Mouse (Mus musculus): Measurements from ENCODE around the gene Best3. TPM values are rescaled to one million over a fixed set of nuclear protein-coding genes. Genes with fewer than 3 reads are reported as not detected.
A peak's percentile ranks its signal among the peaks of the same experiment; 100 is the strongest.

Gene Best3
- total RNA-seq, 2 experiments from 2014 or later = 0.16 TPM; not detected in 1

GRCm38 (mm10) chr10:116977455-116977854 is 8.7 kb upstream of the Best3 start:
- intact Hi-C loops (cut with DNase I) = no loop called here
- no peak for DNase-seq

- intact Hi-C loops (cut with DNase I) = no loop called here
- DNase-seq = no peak
Measured at GRCm38 (mm10) chr10:116977858-116978257, 8.3 kb upstream of the Best3 start.

- intact Hi-C loops (cut with DNase I) = no loop called here
- DNase-seq = peak; percentile 23
Measured at GRCm38 (mm10) chr10:116978841-116979240, 7.3 kb upstream of the Best3 start.

- no peak for DNase-seq
- intact Hi-C loops (cut with DNase I) = no loop called here
Measured at GRCm38 (mm10) chr10:116980273-116980672, 5.8 kb upstream of the Best3 start.

- peak; percentile 27 for DNase-seq
- intact Hi-C loops (cut with DNase I) = no loop called here
Measured at GRCm38 (mm10) chr10:116980888-116981287, 5.2 kb upstream of the Best3 start.

- no peak for DNase-seq
- intact Hi-C loops (cut with DNase I) = no loop called here
Measured at GRCm38 (mm10) chr10:116982526-116982925, 3.6 kb upstream of the Best3 start.

GRCm38 (mm10) chr10:116984836-116985235 is 1.3 kb upstream of the Best3 start:
- no peak for DNase-seq
- intact Hi-C loops (cut with DNase I) = no loop called here

GRCm38 (mm10) chr10:116993971-116994370 is 7.9 kb downstream of the Best3 start:
- DNase-seq = no peak
- intact Hi-C loops (cut with DNase I) = no loop called here

- no peak for DNase-seq
- intact Hi-C loops (cut with DNase I) = no loop called here
Measured at GRCm38 (mm10) chr10:116995162-116995561, 9.0 kb downstream of the Best3 start.

- DNase-seq = no peak
- intact Hi-C loops (cut with DNase I) = no loop called here
Measured at GRCm38 (mm10) chr10:116995584-116996235, 9.6 kb downstream of the Best3 start.

GRCm38 (mm10) chr10:116996236-116996600 is 10.1 kb downstream of the Best3 start:
- intact Hi-C loops (cut with DNase I) = no loop called here
- no peak for DNase-seq

- intact Hi-C loops (cut with DNase I) = no loop called here
- no peak for DNase-seq
Measured at GRCm38 (mm10) chr10:116998716-116999455, 12.8 kb downstream of the Best3 start.

- intact Hi-C loops (cut with DNase I) = no loop called here
- DNase-seq = no peak
Measured at GRCm38 (mm10) chr10:117000975-117001374, 14.9 kb downstream of the Best3 start.

GRCm38 (mm10) chr10:117004695-117005094 is 18.6 kb downstream of the Best3 start:
- DNase-seq = no peak
- intact Hi-C loops (cut with DNase I) = no loop called here

- intact Hi-C loops (cut with DNase I) = no loop called here
- DNase-seq = no peak
Measured at GRCm38 (mm10) chr10:117005707-117006464, 19.8 kb downstream of the Best3 start.

- no peak for DNase-seq
- intact Hi-C loops (cut with DNase I) = no loop called here
Measured at GRCm38 (mm10) chr10:117009691-117010090, 23.6 kb downstream of the Best3 start.

- DNase-seq = no peak
- intact Hi-C loops (cut with DNase I) = no loop called here
Measured at GRCm38 (mm10) chr10:117011047-117011446, 24.9 kb downstream of the Best3 start.

GRCm38 (mm10) chr10:117013689-117014390 is 27.7 kb downstream of the Best3 start:
- intact Hi-C loops (cut with DNase I) = no loop called here
- DNase-seq = no peak

GRCm38 (mm10) chr10:117014565-117014964 is 28.5 kb downstream of the Best3 start:
- intact Hi-C loops (cut with DNase I) = no loop called here
- no peak for DNase-seq

- intact Hi-C loops (cut with DNase I) = no loop called here
- DNase-seq = peak; percentile 38
Measured at GRCm38 (mm10) chr10:117018281-117018840, 32.2 kb downstream of the Best3 start.
